Mouse (Mus musculus): ENCODE measurements around the gene Swt1. TPM values are rescaled to one million over a fixed set of nuclear protein-coding genes. Genes with fewer than 3 reads are reported as not detected.
"Not testable (repeated sequence)": the region's sequence is repeated elsewhere in the genome, so short reads cannot be mapped to it uniquely, and the experiment has no call there.

Gene Swt1
- total RNA-seq, 2 experiments from 2014 or later: 10.5 to 15.2 TPM

GRCm38 (mm10) chr1:151370573-151370972, 57.7 kb downstream of the Swt1 start:
- intact Hi-C loops (cut with DNase I): no loop called here
- no peak for DNase-seq (ENCODE audit: low spot score in 2 of 2)

- intact Hi-C loops (cut with DNase I): no loop called here
These were observed 59.8 kb downstream of the Swt1 start for GRCm38 (mm10) chr1:151368444-151368843.

GRCm38 (mm10) chr1:151367721-151368324, 60.4 kb downstream of the Swt1 start:
- DNase-seq (ENCODE audit: low spot score in 2 of 2): no peak
- intact Hi-C loops (cut with DNase I): no loop called here

More at GRCm38 (mm10) chr1:151368444-151368843, 59.8 kb downstream of the Swt1 start:
- no peak for DNase-seq (ENCODE audit: low spot score in 2 of 2)

- intact Hi-C loops (cut with DNase I): no loop called here
- DNase-seq (ENCODE audit: low spot score in 2 of 2): no peak
These were observed 61.2 kb downstream of the Swt1 start for GRCm38 (mm10) chr1:151366944-151367605.

GRCm38 (mm10) chr1:151359374-151359773, 68.9 kb downstream of the Swt1 start:
- intact Hi-C loops (cut with DNase I): no loop called here
- DNase-seq (ENCODE audit: low spot score in 2 of 2): no peak

GRCm38 (mm10) chr1:151355994-151356393, 72.3 kb downstream of the Swt1 start:
- intact Hi-C loops (cut with DNase I): no loop called here

GRCm38 (mm10) chr1:151352911-151353310, 75.3 kb downstream of the Swt1 start:
- no peak for DNase-seq (ENCODE audit: low spot score in 2 of 2)
- intact Hi-C loops (cut with DNase I): no loop called here

More at GRCm38 (mm10) chr1:151355994-151356393, 72.3 kb downstream of the Swt1 start:
- no peak for DNase-seq (ENCODE audit: low spot score in 2 of 2)

- intact Hi-C loops (cut with DNase I): loop anchor here (10.0 kb wide), 1 partner anchor 183 kb away; no protein-coding TSS in a partner anchor
- DNase-seq (ENCODE audit: low spot score in 2 of 2): not testable (repeated sequence)
These were observed 80.0 kb downstream of the Swt1 start for GRCm38 (mm10) chr1:151348293-151348692.

GRCm38 (mm10) chr1:151346681-151347127, 81.6 kb downstream of the Swt1 start:
- intact Hi-C loops (cut with DNase I): loop anchor here (10.0 kb wide), 1 partner anchor 182 kb away; no protein-coding TSS in a partner anchor
- no peak for DNase-seq (ENCODE audit: low spot score in 2 of 2)

GRCm38 (mm10) chr1:151345863-151346195, 82.4 kb downstream of the Swt1 start:
- no peak for DNase-seq (ENCODE audit: low spot score in 2 of 2)
- intact Hi-C loops (cut with DNase I): loop anchor here (2.0 to 10.0 kb wide), 4 partner anchors 95 to 311 kb away; no protein-coding TSS in a partner anchor

GRCm38 (mm10) chr1:151345109-151345862, 83.0 kb downstream of the Swt1 start:
- intact Hi-C loops (cut with DNase I): loop anchor here (2.0 to 10.0 kb wide), 4 partner anchors 94 to 310 kb away; no protein-coding TSS in a partner anchor

GRCm38 (mm10) chr1:151344283-151345108, 83.8 kb downstream of the Swt1 start, which contains the start of gene Ivns1abp:
Gene Ivns1abp, plus strand, starts transcription at chr1:151344477.
- DNase-seq (ENCODE audit: low spot score in 2 of 2): peak; percentile 96 to 97
- intact Hi-C loops (cut with DNase I): loop anchor here (2.0 to 10.0 kb wide), 4 partner anchors 94 to 310 kb away; no protein-coding TSS in a partner anchor

More at GRCm38 (mm10) chr1:151345109-151345862, 83.0 kb downstream of the Swt1 start:
- peak; percentile 96 to 97 for DNase-seq (ENCODE audit: low spot score in 2 of 2)

- no peak for DNase-seq (ENCODE audit: low spot score in 2 of 2)
- intact Hi-C loops (cut with DNase I): loop anchor here (2.0 to 10.0 kb wide), 4 partner anchors 93 to 309 kb away; no protein-coding TSS in a partner anchor
These were observed 84.5 kb downstream of the Swt1 start for GRCm38 (mm10) chr1:151343571-151344282.

- no peak for DNase-seq (ENCODE audit: low spot score in 2 of 2)
- intact Hi-C loops (cut with DNase I): loop anchor here (10.0 kb wide), 1 partner anchor 178 kb away; no protein-coding TSS in a partner anchor
These were observed 85.3 kb downstream of the Swt1 start for GRCm38 (mm10) chr1:151342968-151343367.

- no peak for DNase-seq (ENCODE audit: low spot score in 2 of 2)
- intact Hi-C loops (cut with DNase I): loop anchor here (10.0 kb wide), 1 partner anchor 178 kb away; no protein-coding TSS in a partner anchor
These were observed 85.9 kb downstream of the Swt1 start for GRCm38 (mm10) chr1:151342311-151342710.

- intact Hi-C loops (cut with DNase I): loop anchor here (10.0 kb wide), 1 partner anchor 177 kb away; no protein-coding TSS in a partner anchor
- DNase-seq (ENCODE audit: low spot score in 2 of 2): no peak
These were observed 86.8 kb downstream of the Swt1 start for GRCm38 (mm10) chr1:151341321-151342044.

- intact Hi-C loops (cut with DNase I): no loop called here
- no peak for DNase-seq (ENCODE audit: low spot score in 2 of 2)
These were observed 89.3 kb downstream of the Swt1 start for GRCm38 (mm10) chr1:151338941-151339340.

- intact Hi-C loops (cut with DNase I): no loop called here
- no peak for DNase-seq (ENCODE audit: low spot score in 2 of 2)
These were observed 90.0 kb downstream of the Swt1 start for GRCm38 (mm10) chr1:151338234-151338633.

All from left cerebral cortex, postnatal 36 days (tissue).